Mouse (Mus musculus): ENCODE measurements around the gene Cox4i2. TPM values are rescaled to one million over a fixed set of nuclear protein-coding genes. Genes with fewer than 3 reads are reported as not detected.

The Cox4i2 gene
- polyA plus RNA-seq, 1 experiment from 2014 or later: 5.2 TPM

DNA sequence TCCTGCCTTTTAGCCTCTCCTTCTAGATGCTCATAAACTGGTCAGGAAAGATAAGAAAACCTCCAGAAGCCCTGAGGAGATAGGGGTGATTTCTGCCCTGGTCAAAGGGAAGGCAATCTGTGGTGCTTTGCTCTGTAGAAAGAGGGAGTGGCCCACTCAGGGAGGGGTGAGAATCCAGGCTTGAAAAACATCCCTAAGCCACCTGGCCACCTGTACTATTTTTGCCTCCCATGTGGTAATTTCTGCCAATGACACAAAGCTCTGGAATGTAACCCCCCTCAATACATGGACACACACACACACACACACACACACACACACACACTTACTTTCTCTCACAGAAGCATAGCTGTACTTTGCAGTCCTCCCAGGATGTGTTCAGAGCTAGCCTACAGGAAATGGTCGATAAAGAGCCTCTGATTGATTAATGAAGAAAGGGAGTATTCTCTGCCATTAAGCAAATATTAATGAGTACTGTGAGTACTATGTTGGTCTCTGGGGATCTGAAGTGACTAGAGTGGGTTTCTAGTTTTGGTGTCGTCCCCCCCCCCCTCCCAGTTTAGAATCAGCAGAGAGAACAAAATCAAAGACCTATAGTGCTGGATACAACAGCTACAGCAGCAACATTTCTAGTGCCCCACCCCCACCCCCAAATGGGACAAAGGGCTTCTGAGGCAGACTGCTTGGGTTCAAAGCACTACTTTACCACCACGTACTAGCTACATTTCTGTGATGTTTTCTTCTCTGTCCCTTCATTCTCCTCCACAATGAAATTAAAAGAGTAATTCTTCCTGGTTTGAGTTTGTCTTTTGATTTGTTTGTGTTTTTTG lies 57.6 kb downstream of the Cox4i2 start:
- Histone ChIP-seq H3K4me3 (no peak overlapping the region), H3K36me3 (replicated peaks) (no peaks in the 10 kb centered on the region), H3K27me3 (replicated peaks) (no peaks in the 10 kb centered on the region), H3K4me2 (no peak overlapping the region), H3K27ac (no peak overlapping the region), H3K4me1 (peaks cover 5% of the 10 kb centered on the region; the same call in 1 of the 2 replicates), H3K9me3 (no peaks in the 10 kb centered on the region), H3K9ac (no peak overlapping the region)
- WGBS: 52% methylated on average over 3 of the region's 3 CpGs
- ATAC-seq (replicated peaks): no peak

DNA sequence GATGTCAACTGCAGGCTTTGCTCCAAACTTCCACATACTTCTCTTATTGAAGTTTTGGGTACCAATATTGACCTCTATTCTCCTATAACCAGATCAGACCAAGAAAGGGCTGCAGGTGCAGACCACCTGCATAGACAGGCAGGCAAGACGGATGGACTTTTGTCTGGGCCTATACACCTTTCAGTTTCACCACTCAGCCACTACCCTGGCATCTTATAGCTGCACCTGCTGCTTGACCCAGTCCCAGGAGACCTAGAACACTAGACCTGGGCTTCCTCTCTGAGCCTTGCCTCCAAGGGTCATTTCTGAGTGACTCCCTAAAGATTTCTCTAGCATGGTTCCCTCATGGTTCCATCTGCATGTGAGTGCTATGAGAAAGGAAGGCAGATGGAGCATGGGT lies 59.3 kb downstream of the Cox4i2 start:
- Histone ChIP-seq H3K4me1 (peaks cover 18% of the 10 kb centered on the region), H3K27me3 (replicated peaks) (no peaks in the 10 kb centered on the region), H3K36me3 (replicated peaks) (no peaks in the 10 kb centered on the region), H3K4me3 (no peak overlapping the region), H3K27ac (no peak overlapping the region), H3K9ac (no peak overlapping the region), H3K4me2 (no peak overlapping the region), H3K9me3 (no peaks in the 10 kb centered on the region)
- ATAC-seq (replicated peaks): no peak
- WGBS: 91% methylated on average over 1 of the region's 1 CpGs

DNA sequence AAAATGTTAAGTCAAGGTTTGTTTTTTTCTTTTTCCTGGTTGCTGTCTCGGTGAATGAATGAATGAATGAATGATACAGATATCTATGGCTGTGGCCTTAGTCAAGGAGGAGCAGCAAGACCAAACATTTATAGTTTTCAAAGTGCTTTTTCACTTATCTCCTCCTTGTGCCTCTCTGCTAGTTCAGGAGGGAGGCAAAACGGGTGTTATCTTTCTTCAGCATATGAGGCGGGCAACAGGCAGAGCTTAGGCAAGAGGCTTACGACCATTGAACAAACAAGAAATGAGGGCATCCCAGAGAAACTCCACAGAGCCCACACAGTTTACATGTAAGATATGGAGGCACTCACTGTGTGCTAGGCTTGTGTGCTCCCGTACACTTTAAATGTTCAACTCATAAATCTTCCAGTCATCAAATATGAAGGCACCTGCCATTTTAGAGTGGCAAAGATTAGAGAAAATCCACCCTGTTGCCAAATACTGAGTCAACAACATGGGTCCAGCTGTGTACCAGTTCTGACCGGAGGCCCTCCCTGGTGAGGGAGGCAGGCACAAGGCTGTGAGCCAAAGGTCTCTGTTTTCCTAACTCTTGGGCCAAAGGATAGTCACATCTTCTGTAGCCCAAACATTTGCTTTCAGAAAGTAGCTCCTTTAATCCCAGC lies 60.4 kb downstream of the Cox4i2 start:
- WGBS: 87% methylated on average over 6 of the region's 6 CpGs
- H3K36me3 ChIP-seq (replicated peaks): peaks cover 5% of the 10 kb centered on the region; the same call in 1 of the 2 replicates
- H3K27ac ChIP-seq: no peak overlapping the region
- no peaks in the 10 kb centered on the region for H3K27me3 ChIP-seq (replicated peaks)
- H3K4me3 ChIP-seq: no peak overlapping the region
- no peaks in the 10 kb centered on the region for H3K9me3 ChIP-seq
- no peak overlapping the region for H3K4me2 ChIP-seq
- no peak overlapping the region for H3K9ac ChIP-seq
- ATAC-seq (replicated peaks): no peak
- peaks cover 23% of the 10 kb centered on the region for H3K4me1 ChIP-seq

Small RNA genes within 50 kb of the gene (microRNA-seq; reads per million reads assigned to microRNA genes)
- gene Gm23802: not detected

Other genes starting within 250 kb of the Cox4i2 start
- gene Defb26, start 242.5 kb upstream of the Cox4i2 start, polyA plus RNA-seq (2015; fragmentation: Nextera tagmentation; extraction: Ambion mirVana): not detected in 2 replicates
- gene Defb28, start 235.9 kb upstream of the Cox4i2 start, polyA plus RNA-seq (2015; fragmentation: Nextera tagmentation; extraction: Ambion mirVana): not detected in 2 replicates
- not detected in 2 replicates for gene Defb29, start 214.1 kb upstream of the Cox4i2 start, polyA plus RNA-seq (2015; fragmentation: Nextera tagmentation; extraction: Ambion mirVana)
- not detected in 2 replicates for gene Gm17416, start 184.8 kb upstream of the Cox4i2 start, polyA plus RNA-seq (2015; fragmentation: Nextera tagmentation; extraction: Ambion mirVana)
- not detected in 2 replicates for gene Defb21, start 181.4 kb upstream of the Cox4i2 start, polyA plus RNA-seq (2015; fragmentation: Nextera tagmentation; extraction: Ambion mirVana)
- gene Defb19, start 173.9 kb upstream of the Cox4i2 start, polyA plus RNA-seq (2015; fragmentation: Nextera tagmentation; extraction: Ambion mirVana): not detected in 2 replicates
- gene Defb45, start 154.8 kb upstream of the Cox4i2 start, polyA plus RNA-seq (2015; fragmentation: Nextera tagmentation; extraction: Ambion mirVana): not detected in 2 replicates
- gene Defb36, start 149.8 kb upstream of the Cox4i2 start, polyA plus RNA-seq (2015; fragmentation: Nextera tagmentation; extraction: Ambion mirVana): not detected in 2 replicates
- gene Defb25, start 131.1 kb upstream of the Cox4i2 start, polyA plus RNA-seq (2015; fragmentation: Nextera tagmentation; extraction: Ambion mirVana): not detected in 2 replicates
- 0.30 and 0.40 TPM in 2 replicates for gene Rem1, start 127.2 kb upstream of the Cox4i2 start, polyA plus RNA-seq (2015; fragmentation: Nextera tagmentation; extraction: Ambion mirVana)
- 178 and 186 TPM in 2 replicates for gene H13, start 84.7 kb upstream of the Cox4i2 start, polyA plus RNA-seq (2015; fragmentation: Nextera tagmentation; extraction: Ambion mirVana)
- 33.7 and 34.3 TPM in 2 replicates for gene Mcts2, start 67.1 kb upstream of the Cox4i2 start, polyA plus RNA-seq (2015; fragmentation: Nextera tagmentation; extraction: Ambion mirVana)
- 30.7 and 33.7 TPM in 2 replicates for gene Id1, start 17.9 kb upstream of the Cox4i2 start, polyA plus RNA-seq (2015; fragmentation: Nextera tagmentation; extraction: Ambion mirVana)
- gene Bcl2l1, start 77.6 kb downstream of the Cox4i2 start, polyA plus RNA-seq (2015; fragmentation: Nextera tagmentation; extraction: Ambion mirVana): 195 and 197 TPM in 2 replicates
- 12.9 and 14.6 TPM in 2 replicates for gene Tpx2, start 93.8 kb downstream of the Cox4i2 start, polyA plus RNA-seq (2015; fragmentation: Nextera tagmentation; extraction: Ambion mirVana)
- gene Mylk2, start 157.2 kb downstream of the Cox4i2 start, polyA plus RNA-seq (2015; fragmentation: Nextera tagmentation; extraction: Ambion mirVana): not detected in 2 replicates
- gene Foxs1, start 179.0 kb downstream of the Cox4i2 start, polyA plus RNA-seq (2015; fragmentation: Nextera tagmentation; extraction: Ambion mirVana): 4.3 and 4.4 TPM in 2 replicates
- gene Dusp15, start 197.5 kb downstream of the Cox4i2 start, polyA plus RNA-seq (2015; fragmentation: Nextera tagmentation; extraction: Ambion mirVana): 9.9 and 14.0 TPM in 2 replicates
- gene Ttll9, start 208.3 kb downstream of the Cox4i2 start, polyA plus RNA-seq (2015; fragmentation: Nextera tagmentation; extraction: Ambion mirVana): 8.8 and 8.9 TPM in 2 replicates

Data from midbrain, embryonic 15.5 days (tissue).